Mouse (Mus musculus) E14TG2a.4 (cell line): ENCODE measurements at regions not wholly inside any gene's neighbourhood (a gene's known extent, or its start where the extent isn't known, plus 50 kb on each side); places are given as distances from the start of the nearest gene placed in this dataset.

Experiments used
- CTCF ChIP-seq: conservative IDR thresholded peaks from 2 replicates; pipeline ENCODE4 v1.5.1; 2014; ENCODE audit warnings: low read length
- NANOG ChIP-seq: IDR thresholded peaks from 2 replicates; pipeline ENCODE4 v1.6.1; 2014; ENCODE audit warnings: borderline replicate concordance, low read length, mixed read lengths

DNA sequence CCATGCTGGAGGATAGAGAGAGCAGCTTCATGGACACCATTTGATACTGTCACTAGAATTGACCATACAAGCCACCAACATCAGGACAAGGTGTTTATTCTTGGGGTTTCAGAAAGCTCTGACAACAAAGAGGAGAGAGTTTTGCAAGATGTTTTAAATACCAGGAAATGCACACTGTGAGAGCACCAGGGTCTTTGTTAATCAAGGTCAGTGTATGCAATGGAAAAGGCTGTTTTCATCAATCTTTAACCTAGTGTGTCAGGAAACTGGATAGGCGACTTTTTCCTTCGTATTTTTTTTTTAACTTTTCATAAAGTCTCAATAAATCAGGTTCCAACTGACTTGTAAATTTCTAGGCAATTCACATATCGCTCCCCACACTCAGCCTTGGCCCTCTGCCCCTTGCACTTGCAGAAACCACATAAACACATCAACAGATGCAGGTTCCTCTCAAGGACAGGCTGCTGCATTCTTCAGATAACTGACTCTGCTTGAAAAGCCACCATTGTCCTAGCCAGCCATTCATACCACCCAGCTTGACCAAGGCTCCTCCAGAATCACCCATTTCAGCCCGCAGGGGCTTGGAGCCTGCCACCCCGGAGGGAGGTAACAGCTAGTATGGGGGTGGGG lies 132.9 kb upstream of the Egflam start:
- TF ChIP-seq CTCF: no peak
- peak; percentile 63; the same call in 1 of the 2 replicates for TF ChIP-seq NANOG
